Mouse (Mus musculus) granulocyte monocyte progenitor cell, adult 5-6 weeks (primary cell): ENCODE measurements at regions not wholly inside any gene's neighbourhood (a gene's known extent, or its start where the extent isn't known, plus 50 kb on each side); places are given as distances from the start of the nearest gene placed in this dataset.

Source experiments
- ATAC-seq: replicated peaks from 2 replicates; pipeline ENCODE4 v1.8.0; 2016; ENCODE audit warnings: mild to moderate bottlenecking, moderate TSS enrichment, inconsistent platforms; ENCODE audit not compliant: poor library complexity, severe bottlenecking

GRCm38 (mm10) chr3:50886336-50886735 lies 337.9 kb upstream of the Noct start:
- ATAC-seq = no peak

DNA sequence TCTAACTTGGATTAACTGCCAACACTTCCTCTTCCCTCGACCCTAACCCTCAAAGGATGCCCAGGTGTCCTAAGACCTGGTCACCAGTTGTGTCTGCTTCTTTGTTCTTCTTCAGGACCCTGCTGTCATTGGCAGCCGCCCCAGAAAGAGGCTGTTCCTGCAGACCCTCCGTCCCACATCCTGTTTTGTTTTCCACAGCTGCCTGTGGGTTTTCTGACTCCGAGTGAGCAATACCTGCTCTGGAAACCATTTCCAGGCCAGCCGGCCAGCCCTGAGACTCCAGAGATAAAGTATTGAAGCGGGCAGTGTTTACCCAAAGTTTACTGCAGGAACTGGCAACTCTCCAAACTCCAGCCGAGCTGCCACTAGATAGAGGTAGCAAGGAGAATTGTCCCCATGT lies 337.2 kb upstream of the Noct start:
- 0 out of 2 replicates have a peak, but pooled peaks have one; percentile 27 for ATAC-seq

DNA sequence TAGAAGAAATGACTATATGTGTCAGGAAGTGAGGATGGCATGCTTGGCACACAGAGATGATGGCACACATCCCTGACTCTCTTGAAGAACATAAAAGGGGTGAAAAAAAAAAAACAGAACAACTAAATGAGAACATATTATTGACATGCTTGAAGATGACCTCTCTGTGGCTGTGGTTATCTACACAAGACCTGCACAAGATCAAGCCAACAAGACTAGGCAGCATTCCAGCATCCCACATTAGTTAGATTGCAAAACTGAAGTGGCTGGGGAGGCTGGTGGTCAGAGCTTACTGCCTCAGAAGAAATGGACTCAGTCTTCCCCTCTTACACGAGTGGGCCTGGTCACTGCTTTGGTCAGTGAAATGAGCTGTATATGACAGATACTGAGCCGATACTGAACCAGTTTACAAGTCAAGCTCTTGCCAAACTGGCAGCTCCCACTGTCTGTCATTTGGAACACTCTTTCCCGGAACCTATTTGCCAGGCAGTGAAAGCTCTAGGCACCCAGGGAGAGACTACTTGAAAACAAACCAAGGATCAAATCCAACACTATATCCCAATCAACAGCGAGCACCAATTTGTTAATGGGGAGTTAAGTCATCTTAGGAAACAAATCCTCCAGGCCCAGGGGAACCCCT lies 335.6 kb upstream of the Noct start:
- no peak for ATAC-seq

DNA sequence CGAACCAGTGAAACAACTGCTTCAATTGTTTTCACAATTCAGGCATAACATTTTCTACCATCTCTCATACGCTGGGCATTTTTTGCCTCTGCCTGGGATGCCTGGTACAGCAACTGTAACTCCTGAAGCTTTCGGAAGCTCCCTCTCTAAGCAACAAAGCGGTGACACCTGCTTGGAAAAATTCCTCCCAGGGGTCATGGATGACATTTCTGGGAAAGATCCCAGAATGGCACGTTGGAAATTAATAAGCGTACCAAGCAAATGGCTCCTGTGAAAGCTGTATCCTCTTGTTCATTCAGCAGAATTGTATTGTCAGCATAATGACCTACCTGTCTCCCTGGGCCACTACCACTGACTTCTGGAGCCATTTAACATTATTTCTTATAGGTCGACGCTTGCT lies 333.7 kb upstream of the Noct start:
- no peak for ATAC-seq

DNA sequence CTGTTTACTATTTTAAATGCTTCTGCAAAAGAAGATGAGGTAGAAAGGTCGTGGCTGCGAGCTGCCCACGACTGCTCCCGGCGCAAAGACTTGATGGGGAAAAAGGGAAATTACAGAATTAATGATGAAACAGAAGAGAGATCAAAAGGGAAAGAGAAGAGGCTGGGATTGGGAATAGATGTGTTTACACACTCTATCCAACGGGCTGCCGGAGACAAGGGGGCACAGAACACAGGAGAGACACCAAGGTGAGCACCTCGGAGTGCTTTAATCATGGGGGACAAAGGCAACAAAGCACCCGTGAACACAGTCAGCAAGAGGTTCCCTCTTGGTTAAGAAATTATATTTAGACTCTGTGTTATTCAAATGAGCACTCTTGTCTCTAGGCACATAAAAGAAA lies 326.1 kb upstream of the Noct start:
- no peak for ATAC-seq

DNA sequence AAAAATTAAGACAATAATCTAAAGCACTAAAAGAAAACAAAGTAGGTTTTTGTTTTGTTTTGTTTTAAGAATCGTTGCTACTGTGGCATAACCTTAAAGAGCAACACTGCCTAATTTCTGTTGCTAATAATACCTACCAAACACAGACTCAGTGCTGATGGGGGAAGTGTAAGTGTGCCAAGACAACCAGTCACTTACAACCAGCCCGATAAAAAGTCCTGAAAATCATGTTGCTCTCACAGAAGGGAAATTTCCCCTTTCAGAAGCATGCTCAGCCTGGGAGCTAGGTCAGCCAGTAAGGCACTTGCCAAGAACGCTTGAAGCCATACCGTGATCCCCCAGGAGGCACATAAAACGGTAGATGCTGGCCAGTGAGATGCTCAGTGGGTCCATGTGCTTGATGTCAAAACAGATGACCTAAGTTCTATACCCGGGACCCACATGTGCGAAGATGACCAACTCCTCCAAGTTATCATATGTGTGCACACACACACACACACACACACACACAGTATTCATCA lies 324.4 kb upstream of the Noct start:
- no peak for ATAC-seq

- no peak for ATAC-seq
Measured at GRCm38 (mm10) chr3:50900566-50900965, 323.7 kb upstream of the Noct start.

- no peak for ATAC-seq
Measured at GRCm38 (mm10) chr3:50901321-50901720, 322.9 kb upstream of the Noct start.

DNA sequence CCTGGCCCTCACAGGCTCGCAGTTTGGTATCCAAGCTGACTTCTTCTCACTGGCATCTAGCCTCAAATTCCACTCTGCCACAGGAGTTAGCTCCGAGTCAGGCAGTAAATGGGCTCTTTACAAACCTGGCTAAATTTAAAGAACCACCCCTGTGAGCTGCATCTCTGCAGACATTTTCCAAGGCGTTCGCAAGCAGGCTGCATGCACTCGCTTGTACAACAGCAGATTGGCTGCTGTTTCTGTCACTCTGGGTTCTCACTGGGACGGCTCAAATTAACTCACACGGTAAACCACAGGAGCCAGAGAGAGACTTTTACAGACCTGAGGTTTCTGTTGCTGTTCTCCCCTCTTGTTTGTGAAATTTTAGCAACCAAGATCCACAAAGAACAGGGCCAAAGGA lies 321.3 kb upstream of the Noct start:
- no peak for ATAC-seq

GRCm38 (mm10) chr3:50904716-50905116 lies 319.5 kb upstream of the Noct start:
- no peak for ATAC-seq

DNA sequence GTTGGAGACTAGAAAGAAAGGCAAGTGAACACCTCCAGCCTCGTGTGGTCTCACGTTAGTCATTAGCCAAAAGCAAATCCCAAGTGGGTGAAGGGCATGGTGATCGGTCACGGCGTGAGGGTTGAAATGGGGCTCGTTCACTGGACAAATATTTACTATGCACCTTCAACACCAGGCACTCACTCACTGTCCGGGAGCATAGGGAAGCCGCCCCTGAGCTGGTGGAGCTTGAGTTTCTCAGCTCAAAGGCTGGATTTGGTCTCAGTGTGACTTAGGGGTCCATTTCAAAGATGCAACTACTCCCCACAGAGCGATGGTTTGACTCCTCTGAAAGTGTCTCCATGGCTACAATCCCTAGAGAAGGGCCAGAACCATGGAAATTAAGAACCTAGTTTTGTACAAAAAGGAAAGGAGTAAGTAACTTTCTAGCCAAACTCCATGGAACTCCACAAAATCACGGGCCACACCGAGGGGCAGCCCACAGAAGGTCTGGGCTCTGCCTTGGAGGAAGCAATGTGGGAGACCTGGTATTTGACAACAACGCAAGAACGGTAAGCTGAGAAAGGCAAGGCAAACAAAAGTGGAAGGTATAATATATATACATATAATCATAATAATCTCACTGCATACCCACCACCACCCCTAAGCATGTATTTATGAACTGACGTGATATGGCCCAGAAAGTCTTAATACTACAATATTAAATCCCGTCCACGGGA lies 318.8 kb upstream of the Noct start:
- no peak for ATAC-seq

DNA sequence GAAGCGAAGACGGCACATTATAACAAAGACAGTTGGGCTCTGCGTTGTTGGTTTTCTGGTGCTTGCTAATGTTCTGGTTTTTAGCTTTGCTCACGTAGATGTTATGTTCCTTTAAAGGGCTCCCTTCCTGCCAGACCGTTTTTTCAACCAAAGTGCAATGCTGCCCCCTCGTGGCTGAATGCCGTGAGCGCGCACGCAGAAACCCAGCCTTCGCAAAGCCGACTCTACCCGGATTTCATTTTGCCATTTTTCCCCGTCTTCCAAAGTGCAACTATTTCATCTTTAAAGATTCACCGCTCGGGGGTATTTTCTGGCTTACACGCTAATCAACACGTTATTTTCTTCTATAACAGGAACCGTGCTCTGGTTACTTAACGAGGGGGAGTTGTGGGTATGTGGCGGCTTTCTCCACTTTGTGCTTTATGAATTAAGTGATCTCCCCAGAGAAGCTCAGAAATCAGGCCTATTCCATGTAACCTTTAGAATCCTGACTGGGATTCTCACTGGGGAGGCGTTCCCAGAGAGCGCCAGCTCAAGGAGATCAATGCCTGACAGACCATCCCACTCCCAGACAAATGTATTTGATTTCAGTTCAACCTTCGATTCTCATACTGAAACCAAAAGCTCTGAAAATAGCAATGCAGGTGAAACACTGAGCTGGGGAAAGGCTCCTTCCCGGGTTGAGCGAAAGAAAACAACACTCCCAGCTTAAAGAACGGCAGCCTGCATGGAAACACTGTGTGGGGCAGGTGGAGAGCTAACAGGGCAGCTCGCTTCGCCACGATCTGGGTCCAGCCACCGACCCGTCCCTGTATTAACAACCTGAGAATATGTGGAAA lies 318.0 kb upstream of the Noct start:
- peak; percentile 94 for ATAC-seq

- no peak for ATAC-seq
Measured at GRCm38 (mm10) chr3:50912980-50913518, 311.2 kb upstream of the Noct start.

DNA sequence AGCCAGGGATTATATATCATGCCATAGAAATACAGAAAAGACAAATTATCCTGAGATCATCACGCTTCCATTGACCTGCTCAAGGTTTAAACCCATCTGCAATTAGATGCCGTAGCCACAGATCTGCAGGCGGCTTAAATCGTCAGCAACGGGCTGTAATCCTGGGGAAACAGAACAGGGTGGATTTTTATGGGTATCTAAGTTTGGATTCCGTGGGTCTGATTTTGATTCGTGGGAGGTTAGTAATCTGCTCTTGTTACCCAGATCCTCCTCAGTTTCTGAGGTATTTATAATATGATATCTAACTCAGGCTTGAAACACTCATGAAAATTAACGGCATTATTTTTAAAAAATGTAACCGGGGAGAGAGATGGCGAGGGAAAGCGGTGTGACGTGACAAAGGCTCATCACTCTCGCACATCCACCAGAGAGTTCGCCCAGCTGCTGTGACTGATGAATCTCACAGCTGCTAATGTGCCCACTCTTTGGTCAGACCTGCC lies 309.3 kb upstream of the Noct start:
- no peak for ATAC-seq

GRCm38 (mm10) chr3:50916305-50916854 lies 307.9 kb upstream of the Noct start:
- no peak for ATAC-seq

GRCm38 (mm10) chr3:50922347-50922746 lies 301.9 kb upstream of the Noct start:
- no peak for ATAC-seq

GRCm38 (mm10) chr3:50922832-50923231 lies 301.4 kb upstream of the Noct start:
- ATAC-seq = no peak

GRCm38 (mm10) chr3:50923327-50923726 lies 300.9 kb upstream of the Noct start:
- no peak for ATAC-seq

- ATAC-seq = no peak
Measured at GRCm38 (mm10) chr3:50927318-50927717, 296.9 kb upstream of the Noct start.

- ATAC-seq = no peak
Measured at GRCm38 (mm10) chr3:50929013-50929412, 295.2 kb upstream of the Noct start.
